Mouse (Mus musculus) cerebellum, postnatal 25 days (tissue): ENCODE measurements at regions not wholly inside any gene's neighbourhood (a gene's known extent, or its start where the extent isn't known, plus 50 kb on each side); places are given as distances from the start of the nearest gene placed in this dataset.

Experiments used
- DNase-seq, 2 experiments: peaks; one replicate each; pipeline ENCODE4 v3.0.0; 2021; ENCODE audit warnings: mixed read lengths in 2 of 2

GRCm38 (mm10) chr10:8978595-8978994, 92.7 kb upstream of the Sash1 start:
- no peak for DNase-seq

- no peak for DNase-seq
Measured at GRCm38 (mm10) chr10:8973934-8974333, 88.1 kb upstream of the Sash1 start.

GRCm38 (mm10) chr10:8972789-8973551, 87.1 kb upstream of the Sash1 start:
- DNase-seq = no peak

GRCm38 (mm10) chr10:8970807-8971206, 84.9 kb upstream of the Sash1 start:
- DNase-seq = no peak

- no peak for DNase-seq
Measured at GRCm38 (mm10) chr10:8969586-8969985, 83.7 kb upstream of the Sash1 start.

- no peak for DNase-seq
Measured at GRCm38 (mm10) chr10:8969016-8969415, 83.1 kb upstream of the Sash1 start.

GRCm38 (mm10) chr10:8968276-8968923, 82.5 kb upstream of the Sash1 start:
- no peak for DNase-seq

- no peak for DNase-seq
Measured at GRCm38 (mm10) chr10:8962921-8963320, 77.1 kb upstream of the Sash1 start.

- DNase-seq = no peak
Measured at GRCm38 (mm10) chr10:8960964-8961675, 75.2 kb upstream of the Sash1 start.

GRCm38 (mm10) chr10:8960275-8960960, 74.5 kb upstream of the Sash1 start:
- DNase-seq = no peak

GRCm38 (mm10) chr10:8955499-8956211, 69.8 kb upstream of the Sash1 start:
- DNase-seq = peak; percentile 46 to 63

- DNase-seq = no peak
Measured at GRCm38 (mm10) chr10:8954003-8954402, 68.1 kb upstream of the Sash1 start.

GRCm38 (mm10) chr10:8952922-8953321, 67.1 kb upstream of the Sash1 start:
- no peak for DNase-seq

GRCm38 (mm10) chr10:8951937-8952336, 66.1 kb upstream of the Sash1 start:
- DNase-seq = no peak

- no peak for DNase-seq
Measured at GRCm38 (mm10) chr10:8951236-8951825, 65.5 kb upstream of the Sash1 start.

GRCm38 (mm10) chr10:8948227-8948626, 62.4 kb upstream of the Sash1 start:
- no peak for DNase-seq

GRCm38 (mm10) chr10:8945195-8945751, 59.4 kb upstream of the Sash1 start:
- no peak for DNase-seq

GRCm38 (mm10) chr10:8944586-8944985, 58.7 kb upstream of the Sash1 start:
- no peak for DNase-seq

GRCm38 (mm10) chr10:8943698-8944097, 57.8 kb upstream of the Sash1 start:
- no peak for DNase-seq

GRCm38 (mm10) chr10:8942967-8943471, 57.1 kb upstream of the Sash1 start:
- no peak for DNase-seq

- DNase-seq = peak in 1 of 2 experiments; percentile 18
Measured at GRCm38 (mm10) chr10:8936369-8936768, 50.5 kb upstream of the Sash1 start.
